Mouse (Mus musculus) adrenal gland, adult 18-20 months (tissue): Measurements from ENCODE around the gene Litaf. TPM values are rescaled to one million over a fixed set of nuclear protein-coding genes. Genes with fewer than 3 reads are reported as not detected.

ENCODE experiments used
- DNase-seq, 2 experiments: peaks; one replicate each; pipeline ENCODE4 v3.0.0; 2021 to 2022; ENCODE audit warnings: low spot score in 2 of 2
- microRNA-seq, 2 experiments: library from miRNA; unstranded; fragments of <30 nt; microRNA quantifications; one replicate each; pipeline ENCODE4 v1.2.0; 2021; ENCODE audit warnings: borderline number of aligned reads in 2 of 2
- total RNA-seq, 2 experiments: library from RNA; stranded (reverse); gene quantifications; 1 replicate in 1 of 2; 2 replicates in 1 of 2; pipeline ENCODE4 v1.2.3; 2021

Gene Litaf
- total RNA-seq, 2 experiments from 2014 or later = 48.5 to 56.4 TPM

DNA sequence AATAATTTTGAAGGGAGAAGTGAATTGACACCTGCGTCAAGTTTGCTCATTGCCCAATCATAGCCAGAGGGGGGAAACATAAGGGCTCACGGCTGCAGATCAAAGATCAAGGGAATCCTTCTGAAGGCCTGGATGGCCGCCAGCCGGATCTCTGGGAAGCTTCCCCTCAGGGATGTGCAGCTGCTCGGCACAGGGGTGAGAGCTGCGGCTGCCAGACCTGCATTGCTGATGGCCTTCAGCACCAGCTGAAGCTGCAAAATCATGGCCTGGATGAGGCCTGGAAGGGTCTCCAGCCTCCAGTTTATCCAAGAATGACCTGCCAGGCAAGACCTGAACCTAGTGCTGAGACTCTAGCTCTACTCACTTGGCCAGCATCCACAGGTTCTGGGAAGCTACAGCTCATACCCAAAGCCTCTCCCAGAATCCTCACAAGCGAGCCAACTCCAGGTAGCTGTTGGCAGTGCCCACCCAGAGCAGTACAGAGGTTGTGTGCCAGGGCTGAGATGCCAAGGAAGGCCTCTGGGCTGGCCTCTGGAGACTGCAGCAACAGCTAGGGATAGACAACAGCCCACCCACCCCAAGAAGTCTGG lies 140.3 kb downstream of the Litaf start:
- DNase-seq = peak in 1 of 2 experiments; percentile 55

DNA sequence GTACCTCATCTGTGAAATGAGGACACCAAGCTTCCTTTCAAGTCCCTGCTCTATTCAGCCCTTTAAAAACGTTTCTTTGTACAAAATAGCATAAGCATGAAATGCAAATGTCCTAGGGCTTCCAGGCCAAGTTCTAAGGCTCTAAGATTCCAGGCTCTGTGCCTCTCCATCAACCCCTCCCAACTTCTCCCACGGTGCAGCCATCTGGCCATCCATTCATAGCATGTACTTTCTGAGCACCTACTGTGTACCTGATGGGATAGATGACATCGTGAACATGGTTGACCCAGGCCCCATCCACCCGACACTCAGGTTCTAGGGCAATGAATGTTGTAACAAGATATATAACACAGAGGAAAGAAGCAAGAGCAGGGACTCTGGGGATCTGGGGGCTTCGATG lies 142.4 kb downstream of the Litaf start:
- DNase-seq = no peak

DNA sequence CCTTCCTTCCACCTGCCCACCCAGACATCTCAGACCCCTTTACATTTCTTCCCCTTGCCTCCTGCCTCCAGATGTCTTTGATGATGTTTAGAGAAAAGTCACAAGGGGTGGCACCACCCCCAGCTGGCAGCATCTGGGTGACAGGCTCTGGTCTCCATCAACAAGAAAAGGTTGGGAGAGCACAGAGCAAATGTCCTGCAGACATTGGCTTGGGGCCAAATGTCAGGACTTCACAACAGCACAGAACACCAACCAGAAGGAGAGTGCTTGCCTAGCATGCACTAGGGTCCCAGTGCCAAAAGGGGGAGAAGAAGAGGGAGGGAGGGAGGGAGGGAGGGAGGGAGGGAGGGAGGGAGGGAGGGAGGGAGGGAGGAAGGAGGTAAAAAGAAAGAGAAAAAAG lies 146.1 kb downstream of the Litaf start:
- no peak for DNase-seq

DNA sequence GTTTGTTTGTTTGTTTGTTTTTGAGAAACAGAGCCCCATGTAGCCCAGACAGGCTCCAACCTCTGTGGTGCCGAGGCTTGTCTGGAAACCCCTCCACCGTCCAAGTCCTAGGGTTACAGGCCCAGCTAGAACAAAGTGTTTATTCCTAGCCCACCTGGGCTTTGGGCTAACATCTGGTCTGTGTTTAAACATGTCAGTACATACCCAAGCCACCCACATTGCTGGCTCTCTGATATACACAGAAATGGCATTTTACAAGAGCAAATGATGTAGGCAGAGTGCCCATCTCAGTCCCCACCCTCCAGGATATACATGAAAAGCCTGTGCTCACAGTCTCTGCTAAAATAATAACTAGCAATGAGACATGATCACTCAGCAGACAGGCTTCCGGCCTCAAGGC lies 149.7 kb downstream of the Litaf start:
- no peak for DNase-seq

DNA sequence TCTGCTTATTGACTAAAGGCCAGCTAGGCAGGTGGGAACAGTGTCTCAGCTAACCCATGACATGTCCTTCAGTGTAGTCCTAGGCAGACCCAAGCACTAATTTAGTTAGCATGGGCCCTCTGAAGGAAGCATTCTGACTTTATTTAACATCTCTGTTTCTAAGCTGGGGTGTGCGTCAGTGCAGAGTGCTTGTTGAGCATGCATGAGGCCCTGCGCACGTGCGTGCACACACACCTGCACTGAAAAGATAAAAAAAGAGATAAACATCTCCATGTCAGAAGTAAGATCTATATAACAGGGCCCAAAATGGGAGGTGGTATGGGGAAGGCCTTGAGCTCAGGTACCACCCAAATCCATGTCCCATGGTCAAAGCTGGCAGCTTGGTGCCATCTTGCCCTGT lies 150.9 kb downstream of the Litaf start:
- DNase-seq = no peak

DNA sequence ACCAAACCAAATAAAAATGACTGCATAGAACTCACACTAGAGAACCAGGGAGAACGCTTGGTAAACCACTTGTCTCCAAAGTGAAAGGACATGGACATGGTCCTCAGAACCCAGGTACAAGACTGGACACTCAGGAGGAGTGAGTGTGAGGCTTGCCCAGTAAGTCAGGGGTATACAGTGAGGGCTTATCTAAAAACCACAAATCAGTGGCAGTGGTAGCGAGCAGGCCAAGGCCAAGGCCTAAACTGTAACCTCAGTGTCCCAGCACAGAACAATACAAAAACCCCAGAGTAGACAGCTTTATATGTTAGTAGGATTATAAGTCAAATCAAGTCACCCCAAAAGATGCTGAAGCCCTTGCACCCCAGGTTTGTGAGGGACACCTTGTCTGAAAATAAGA lies 154.9 kb downstream of the Litaf start:
- DNase-seq = no peak

DNA sequence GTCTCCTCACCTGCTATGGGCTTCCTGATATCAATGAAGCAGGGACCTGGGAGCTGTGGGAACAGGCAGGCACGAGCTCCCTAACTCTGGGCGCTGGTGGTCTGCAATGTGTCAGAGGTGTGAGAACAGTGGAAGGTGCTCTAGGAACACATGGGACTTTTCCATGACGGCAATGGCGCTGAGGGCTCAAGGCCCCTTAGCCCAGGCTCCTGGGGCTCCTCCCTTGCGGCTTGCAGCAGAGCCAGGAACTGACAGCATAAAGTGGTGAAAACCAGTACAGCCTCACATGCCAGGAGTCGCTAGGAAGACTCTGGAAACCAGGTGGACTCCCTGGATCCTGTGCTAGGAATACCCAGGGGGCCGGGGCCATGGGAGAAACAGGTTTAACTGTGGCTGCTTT lies 155.4 kb downstream of the Litaf start:
- DNase-seq = no peak

Small RNAs within 50 kb of the gene (microRNA-seq; reads per million reads assigned to microRNA genes)
- 0 reads per million in 2 experiments for gene Gm26268

Other genes with a start within 250 kb of the Litaf start
- under 1 TPM; 0.51 to 0.56 TPM for gene Rmi2, start 231.1 kb downstream of the Litaf start, total RNA-seq
- gene Snn, start 5.2 kb downstream of the Litaf start, total RNA-seq = 10 to 100 TPM in 1 of 2 experiments, 1 to 10 TPM in 1; 9.3 to 14.0 TPM
- 10 to 100 TPM; 39.4 to 56.6 TPM for gene Txndc11, start 68.5 kb upstream of the Litaf start, total RNA-seq
- gene Zc3h7a, start 110.2 kb upstream of the Litaf start, total RNA-seq = 10 to 100 TPM; 62.7 to 79.7 TPM
- 10 to 100 TPM; 73.7 to 82.3 TPM for gene Rsl1d1, start 137.2 kb upstream of the Litaf start, total RNA-seq
- gene Gspt1, start 188.2 kb upstream of the Litaf start, total RNA-seq = 100 to 1,000 TPM; 110 to 145 TPM
- not detected for gene Tnfrsf17, start 247.7 kb upstream of the Litaf start, total RNA-seq